Mouse (Mus musculus) neutrophil, adult 65 days (primary cell): ENCODE results near the gene Cd19. TPM values are rescaled to one million over a fixed set of nuclear protein-coding genes. Genes with fewer than 3 reads are reported as not detected.

Source experiments
- total RNA-seq: library from RNA; stranded (reverse); gene quantifications from 2 replicates; pipeline ENCODE4 v1.2.4, GENCODE M21; 2023

Gene Cd19
- 2.7 and 5.7 TPM in 2 replicates for total RNA-seq

GRCm38 (mm10) chr7:126414725-126415124 is at the start of gene Cd19:
TSS of gene Cd19 (minus strand) at chr7:126414889.

GRCm38 (mm10) chr7:126463004-126463403 is 48.3 kb upstream of the Cd19 start, which contains the start of gene Atp2a1:
TSS of gene Atp2a1 (minus strand) at chr7:126463108.

GRCm38 (mm10) chr7:126428631-126429502 is 14.2 kb upstream of the Cd19 start, which contains the start of gene Rabep2:
TSS of gene Rabep2 (plus strand) at chr7:126428759.

GRCm38 (mm10) chr7:126396298-126397119 is 18.2 kb downstream of the Cd19 start, which contains the start of gene Nfatc2ip:
TSS of gene Nfatc2ip (minus strand) at chr7:126396737.

GRCm38 (mm10) chr7:126377278-126378158 is 37.2 kb downstream of the Cd19 start, which contains the start of gene Spns1:
TSS of gene Spns1 (minus strand) at chr7:126377450.

GRCm38 (mm10) chr7:126369393-126369792 is 45.3 kb downstream of the Cd19 start, which contains the start of gene Lat:
TSS of gene Lat (minus strand) at chr7:126369570.

Other genes starting within 250 kb of the Cd19 start
- gene Xpo6, start 214.4 kb downstream of the Cd19 start, total RNA-seq: 189 and 287 TPM in 2 replicates
- gene Sbk1, start 142.3 kb downstream of the Cd19 start, total RNA-seq: 5.0 and 7.4 TPM in 2 replicates
- gene Lat, start 45.3 kb downstream of the Cd19 start, total RNA-seq: 1.00 and 3.6 TPM in 2 replicates
- 40.0 and 61.0 TPM in 2 replicates for gene Spns1, start 37.4 kb downstream of the Cd19 start, total RNA-seq
- gene Nfatc2ip, start 18.2 kb downstream of the Cd19 start, total RNA-seq: 11.9 and 12.2 TPM in 2 replicates
- gene Rabep2, start 13.9 kb upstream of the Cd19 start, total RNA-seq: 12.6 and 13.9 TPM in 2 replicates
- gene Atp2a1, start 48.2 kb upstream of the Cd19 start, total RNA-seq: 0.44 and 1.2 TPM in 2 replicates
- gene Sh2b1, start 60.5 kb upstream of the Cd19 start, total RNA-seq: 43.1 and 54.3 TPM in 2 replicates
- gene Tufm, start 72.5 kb upstream of the Cd19 start, total RNA-seq: 28.4 and 33.9 TPM in 2 replicates
- 126 and 137 TPM in 2 replicates for gene Atxn2l, start 88.5 kb upstream of the Cd19 start, total RNA-seq
- gene Eif3c, start 151.5 kb upstream of the Cd19 start, total RNA-seq: 70.7 and 76.0 TPM in 2 replicates
- 179 and 277 TPM in 2 replicates for gene Apobr, start 170.1 kb upstream of the Cd19 start, total RNA-seq
- 387 and 438 TPM in 2 replicates for gene Cln3, start 170.9 kb upstream of the Cd19 start, total RNA-seq
- 1.7 and 4.0 TPM in 2 replicates for gene Il27, start 180.1 kb upstream of the Cd19 start, total RNA-seq
- gene Nupr1, start 216.0 kb upstream of the Cd19 start, total RNA-seq: 7.5 and 8.5 TPM in 2 replicates
- 11.2 and 16.0 TPM in 2 replicates for gene Sgf29, start 234.4 kb upstream of the Cd19 start, total RNA-seq